Mouse (Mus musculus) yolk sac, embryonic 10.5 days (tissue): ENCODE measurements at regions not wholly inside any gene's neighbourhood (a gene's known extent, or its start where the extent isn't known, plus 50 kb on each side); places are given as distances from the start of the nearest gene placed in this dataset.
A peak's percentile ranks its signal among the peaks of the same experiment; 100 is the strongest.

Experiments used
- DNase-seq: peaks from one replicate; pipeline ENCODE4 v3.0.0-alpha.2; 2017; ENCODE audit warnings: low spot score

- DNase-seq: no peak
These were observed 190.1 kb upstream of the Cdyl start for GRCm38 (mm10) chr13:35469361-35470198.

- DNase-seq: no peak
These were observed 181.4 kb upstream of the Cdyl start for GRCm38 (mm10) chr13:35478226-35478625.

DNA sequence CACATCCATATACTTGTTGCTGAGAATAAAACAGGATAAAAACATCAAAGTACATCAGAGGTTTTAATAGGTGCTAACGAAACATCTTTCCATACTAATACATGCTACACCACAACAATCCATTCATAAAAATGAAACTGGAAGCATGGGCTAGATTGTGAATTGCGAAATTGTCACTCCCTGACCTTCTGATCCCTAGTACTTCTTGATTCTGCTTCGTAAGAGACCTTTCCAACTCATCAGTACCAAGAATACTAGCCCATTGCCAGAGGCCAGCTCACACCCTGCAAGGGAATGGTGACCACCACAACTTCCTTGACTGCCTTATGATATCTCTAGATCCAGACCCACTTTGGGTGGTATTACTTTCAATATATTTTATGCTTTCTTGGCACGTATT, 177.3 kb upstream of the Cdyl start:
- DNase-seq: no peak

GRCm38 (mm10) chr13:35486125-35486524, 173.5 kb upstream of the Cdyl start:
- DNase-seq: no peak

DNA sequence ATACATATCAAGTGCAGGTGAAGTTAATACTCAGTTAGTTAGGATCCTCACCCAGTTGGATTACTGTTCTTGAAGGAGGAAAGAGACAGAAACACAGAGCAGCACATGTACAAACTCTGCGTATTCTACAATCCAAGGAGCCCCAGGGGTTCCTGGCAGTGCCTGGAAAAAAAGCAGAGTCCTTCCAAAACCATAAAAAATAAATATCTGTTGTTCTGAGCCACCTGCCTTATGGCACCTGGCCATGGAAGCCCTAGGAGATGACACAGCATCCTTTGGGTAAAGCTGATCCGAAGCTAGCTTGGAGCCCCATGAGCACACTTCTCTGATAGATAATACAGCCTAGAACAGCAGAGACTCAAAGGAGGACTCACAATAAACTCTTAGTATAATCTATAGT, 159.9 kb upstream of the Cdyl start:
- DNase-seq: no peak

GRCm38 (mm10) chr13:35500891-35501290, 158.7 kb upstream of the Cdyl start:
- DNase-seq: peak; percentile 6

DNA sequence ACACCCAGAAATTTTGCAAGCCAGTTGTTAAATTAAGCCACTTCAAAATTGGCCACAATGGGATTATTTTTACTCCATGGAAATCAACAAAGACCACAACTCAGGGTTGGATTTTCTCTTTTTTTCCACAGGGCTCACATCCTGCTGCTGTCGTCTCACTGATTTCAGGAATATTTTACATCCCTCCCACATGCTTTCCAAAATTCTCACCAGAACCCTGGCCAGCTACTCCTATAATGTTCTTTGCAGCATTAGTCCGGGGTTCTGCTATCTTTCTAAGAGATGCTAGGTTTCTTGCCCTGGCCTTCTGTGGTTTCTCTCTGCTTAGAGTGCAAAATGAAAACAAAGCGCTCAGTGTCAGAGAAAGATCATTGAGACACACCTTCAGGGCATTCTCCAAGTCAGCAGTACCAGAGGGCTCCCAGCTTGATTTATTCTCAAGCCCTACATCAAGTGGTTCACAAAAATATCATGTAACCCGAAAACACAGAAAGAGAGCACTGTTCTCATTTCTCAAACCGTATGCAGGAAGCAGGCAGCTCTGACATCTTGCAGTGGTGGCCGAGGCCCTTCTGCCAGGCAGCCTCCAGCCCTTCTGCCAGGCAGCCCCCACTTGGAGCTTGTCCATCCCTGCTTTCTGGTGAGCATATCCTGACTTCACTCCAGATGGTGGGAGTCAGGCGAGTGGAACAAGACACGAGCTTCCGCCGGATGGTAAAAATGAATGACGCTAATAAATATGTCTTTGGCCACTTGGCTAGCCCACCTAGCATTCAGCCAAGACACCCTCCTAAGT, 158.1 kb upstream of the Cdyl start:
- no peak for DNase-seq

GRCm38 (mm10) chr13:35502147-35502522, 157.5 kb upstream of the Cdyl start:
- no peak for DNase-seq

GRCm38 (mm10) chr13:35503362-35503821, 156.2 kb upstream of the Cdyl start:
- DNase-seq: no peak

DNA sequence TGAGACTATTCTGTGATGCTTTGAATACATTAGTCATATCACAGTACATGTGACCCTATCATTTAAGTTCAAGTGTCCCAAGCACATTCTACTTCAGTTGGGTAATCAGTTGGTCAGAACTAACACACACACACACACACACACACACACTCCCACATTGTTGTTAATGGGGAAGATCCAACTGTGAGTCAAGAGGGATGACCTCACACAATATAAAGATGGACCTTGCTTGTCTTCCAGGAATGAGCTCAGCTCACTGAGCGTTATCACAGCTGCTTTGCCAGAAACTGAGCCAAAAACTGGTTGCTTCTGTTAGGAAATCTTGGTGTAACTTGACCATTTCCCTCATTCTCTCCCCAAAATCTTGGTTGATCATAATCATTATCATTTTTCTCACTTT, 152.4 kb upstream of the Cdyl start:
- no peak for DNase-seq

DNA sequence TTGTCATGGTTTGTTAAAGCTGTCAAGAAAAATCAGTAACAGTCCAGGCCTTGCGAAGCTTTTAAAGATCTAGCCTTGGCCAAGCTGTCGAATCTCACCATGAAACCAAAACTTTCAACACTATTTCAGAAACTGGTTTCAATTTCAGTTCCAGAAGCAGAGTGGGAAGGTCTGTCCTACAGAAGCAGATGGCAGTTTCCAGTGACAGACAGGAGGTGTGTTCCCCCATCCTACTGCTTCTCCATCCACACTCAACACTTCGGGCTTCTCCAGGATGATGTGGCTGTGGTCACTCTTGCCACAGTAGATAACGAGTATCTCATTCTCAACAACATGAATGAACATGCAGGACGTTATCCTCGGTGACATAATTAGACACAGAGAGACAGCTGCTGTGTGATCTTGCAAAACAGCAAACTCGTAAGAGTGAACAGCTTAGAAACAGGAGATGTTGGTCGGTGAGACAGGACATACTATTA, 147.6 kb upstream of the Cdyl start:
- DNase-seq: no peak

- DNase-seq: no peak
These were observed 146.5 kb upstream of the Cdyl start for GRCm38 (mm10) chr13:35513120-35513519.

GRCm38 (mm10) chr13:35515291-35515690, 144.3 kb upstream of the Cdyl start:
- DNase-seq: no peak

- no peak for DNase-seq
These were observed 141.9 kb upstream of the Cdyl start for GRCm38 (mm10) chr13:35517692-35518091.

DNA sequence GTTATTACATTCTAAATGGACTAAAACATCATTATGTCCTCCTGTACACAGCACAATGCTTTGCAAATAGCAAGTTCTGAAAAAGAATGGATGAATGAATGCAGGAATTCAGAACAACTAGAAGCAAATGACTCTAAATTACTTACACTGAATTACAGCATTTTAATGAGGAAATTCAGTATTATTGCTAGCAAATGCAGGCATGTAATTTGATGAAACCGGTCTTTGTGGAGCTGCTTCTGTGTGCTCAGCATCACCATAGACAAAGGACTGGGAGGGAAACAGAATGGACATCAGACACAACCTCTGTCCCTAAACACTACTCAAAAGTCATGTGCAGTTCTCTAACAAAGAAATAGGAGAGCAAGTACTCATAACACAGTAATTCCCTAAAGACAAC, 137.4 kb upstream of the Cdyl start:
- DNase-seq: no peak

DNA sequence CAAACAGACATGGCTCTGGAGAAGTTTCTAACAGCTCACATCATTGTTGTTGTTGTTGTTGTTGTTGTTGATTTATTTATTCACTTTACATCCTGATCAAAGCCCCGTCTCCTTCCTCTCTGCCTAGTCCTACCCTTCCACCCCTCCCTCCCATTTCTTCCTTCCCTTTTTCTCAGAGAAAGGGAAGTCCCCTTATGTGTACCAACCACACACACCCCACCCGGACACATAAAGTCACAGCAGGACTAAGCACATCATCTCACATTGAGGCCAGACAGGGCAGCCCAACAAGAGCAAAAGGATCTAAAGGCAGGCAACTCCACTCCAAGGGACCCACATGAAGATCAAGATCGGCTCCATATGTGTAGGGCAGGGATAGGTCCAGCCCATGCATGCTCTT, 130.1 kb upstream of the Cdyl start:
- DNase-seq: no peak

DNA sequence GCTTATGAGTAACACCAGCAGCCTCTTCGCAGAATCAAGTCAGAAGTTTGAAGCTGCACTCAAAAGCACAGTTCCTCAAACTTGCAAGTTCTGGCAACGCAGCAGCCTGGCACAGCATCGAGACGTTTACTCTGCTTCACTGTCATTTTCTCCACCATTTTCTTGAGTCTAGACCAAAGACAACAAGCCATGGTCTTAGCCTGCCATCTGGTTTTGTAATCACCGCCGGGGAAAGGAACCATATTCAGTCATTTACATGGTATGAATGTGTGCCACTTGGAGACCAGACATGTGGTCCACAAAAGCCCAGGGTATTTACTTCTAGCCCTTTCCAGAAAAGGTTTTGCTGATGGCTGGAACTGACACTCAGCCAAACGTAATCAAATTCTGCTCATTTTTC, 122.5 kb upstream of the Cdyl start:
- no peak for DNase-seq

DNA sequence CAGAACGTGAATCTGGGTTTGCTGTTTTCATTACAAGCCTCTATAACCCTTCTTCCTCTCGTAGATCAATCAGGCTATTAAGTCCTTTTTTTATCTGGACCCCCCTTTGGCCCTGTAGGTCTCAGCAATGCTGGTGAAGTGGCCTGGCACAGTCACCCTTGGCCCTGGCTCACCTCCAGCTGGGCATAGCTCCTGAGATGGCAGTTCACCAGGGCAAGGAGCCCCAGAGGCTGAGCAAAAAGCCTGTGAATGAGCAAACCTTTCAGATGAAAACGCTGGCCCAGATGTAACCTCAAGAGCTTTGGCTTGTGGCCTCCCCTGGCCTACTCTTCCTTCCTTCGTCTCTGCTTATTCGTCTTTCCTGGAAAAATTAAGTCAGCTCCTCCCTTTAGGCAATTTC, 121.7 kb upstream of the Cdyl start:
- no peak for DNase-seq

DNA sequence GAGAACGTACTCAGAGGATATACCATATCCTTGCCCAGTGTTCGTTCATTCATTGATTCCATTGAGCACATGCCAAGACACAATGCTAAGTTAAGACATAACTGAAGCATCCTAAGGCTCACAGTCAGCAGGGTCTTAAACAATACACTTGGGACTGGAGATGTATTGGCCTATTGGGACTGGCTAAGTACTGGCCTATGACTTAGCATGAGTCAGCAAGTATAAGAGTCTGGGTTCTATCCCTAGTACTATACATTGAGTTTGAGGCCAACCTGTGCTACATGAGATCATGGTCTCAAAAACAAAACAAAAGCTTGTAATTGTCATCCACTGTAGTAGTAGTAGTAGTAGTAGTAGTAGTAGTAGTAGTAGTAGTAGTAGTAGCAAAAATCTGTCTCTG, 119.2 kb upstream of the Cdyl start:
- DNase-seq: no peak

DNA sequence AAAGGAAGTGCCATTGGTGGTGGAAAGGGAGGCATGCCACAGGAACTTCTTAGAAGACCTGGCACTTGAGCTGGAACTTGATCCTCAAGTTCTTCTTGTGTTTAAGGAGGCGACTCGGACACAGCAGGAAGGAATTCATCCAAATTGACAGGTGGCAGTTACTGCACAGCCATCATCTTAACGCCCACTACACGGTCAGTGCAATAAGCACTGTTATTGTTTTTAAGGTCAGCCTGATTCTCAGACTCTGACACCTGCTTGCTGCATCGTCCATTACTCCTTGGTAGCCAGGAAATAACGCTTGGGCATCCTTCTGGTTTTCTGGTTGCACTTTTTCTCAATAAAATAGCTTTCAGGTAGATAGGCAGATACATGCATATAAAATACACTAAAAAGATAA, 118.6 kb upstream of the Cdyl start:
- DNase-seq: no peak

DNA sequence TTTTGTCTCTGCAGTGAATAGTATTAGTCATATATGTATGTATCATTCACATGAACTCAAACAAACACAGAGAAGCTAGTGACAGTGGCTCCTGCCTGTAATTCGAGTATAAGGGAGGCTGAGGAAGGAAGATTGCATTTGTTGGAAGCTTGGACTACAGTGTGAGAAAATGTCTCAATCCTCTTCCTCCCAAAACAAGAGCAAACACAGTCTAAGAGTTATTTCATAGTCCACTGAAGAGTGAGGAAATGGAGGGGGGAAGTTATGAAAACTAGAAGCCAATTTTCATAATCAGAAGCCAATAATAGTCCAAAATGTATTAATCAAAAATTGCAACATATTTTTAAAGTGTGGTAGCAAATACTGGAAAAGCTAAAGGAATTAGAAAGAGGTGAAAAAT, 95.6 kb upstream of the Cdyl start:
- no peak for DNase-seq

DNA sequence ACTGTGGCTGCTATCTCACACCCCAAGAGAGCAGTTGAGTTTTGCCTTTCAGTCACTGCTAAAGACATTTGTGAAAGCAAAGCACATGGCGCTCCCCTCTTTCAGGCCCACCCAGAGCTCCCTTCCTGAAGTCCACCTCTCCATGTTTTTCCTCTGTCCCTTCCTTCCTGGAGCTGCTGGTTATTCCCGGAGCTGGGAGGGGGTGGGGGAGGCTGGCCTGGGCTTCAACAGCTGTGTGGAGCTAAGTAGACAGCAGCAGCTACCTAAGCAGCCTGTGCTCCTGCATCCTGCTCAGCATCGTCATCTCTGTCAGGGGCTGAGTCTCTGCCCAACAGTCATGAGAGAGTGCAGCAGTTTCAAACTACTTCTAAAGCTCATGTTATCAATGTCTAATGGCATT, 78.0 kb upstream of the Cdyl start:
- peak; percentile 50 for DNase-seq

DNA sequence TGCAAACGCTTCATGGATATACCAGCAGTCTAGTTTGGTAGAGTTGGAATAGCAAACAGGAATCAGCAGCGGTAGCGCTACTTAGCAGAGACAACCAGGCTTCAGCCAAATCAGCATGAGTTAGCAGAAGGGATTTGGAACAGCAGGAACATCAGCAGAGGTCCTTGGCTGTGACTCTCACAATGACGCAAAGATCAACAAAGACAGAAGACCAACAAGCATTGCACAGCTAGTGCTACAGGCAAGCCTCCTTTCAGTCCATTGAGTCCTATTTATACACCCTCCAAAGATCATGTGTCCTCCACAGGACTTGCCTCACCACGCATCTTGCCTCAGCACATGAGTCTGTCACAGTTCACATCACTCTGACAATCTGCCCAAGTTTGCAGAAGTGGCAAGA, 61.6 kb upstream of the Cdyl start:
- no peak for DNase-seq
